Mouse (Mus musculus) spleen, adult 18-20 months (tissue): ENCODE data around the gene Prdm15.

ENCODE experiments used
- DNase-seq, 2 experiments: peaks; one replicate each; pipeline ENCODE4 v3.0.0; 2022; ENCODE audit warnings: mixed read lengths in 2 of 2

The Prdm15 gene

GRCm38 (mm10) chr16:97817414-97817813 lies 34.2 kb downstream of the Prdm15 start:
- DNase-seq: no peak

DNA sequence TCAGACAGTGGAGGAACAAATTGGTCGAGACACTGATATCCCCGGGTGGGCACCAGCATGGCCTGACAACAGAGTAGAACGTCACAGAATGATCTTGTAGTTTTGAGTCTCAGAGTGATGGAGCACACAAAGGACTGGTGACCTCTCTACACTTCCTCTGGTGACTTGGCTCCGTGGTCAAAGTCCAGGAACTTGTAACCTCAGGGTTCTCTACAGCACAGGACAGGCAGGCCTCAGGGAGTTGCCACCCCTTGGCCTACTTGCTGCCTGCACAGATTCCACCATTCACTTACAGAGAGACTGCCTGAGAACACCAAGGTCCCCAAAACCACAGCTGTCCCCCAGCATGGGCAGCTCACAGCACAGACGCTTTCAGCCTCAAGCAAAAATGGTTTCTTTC lies 36.4 kb downstream of the Prdm15 start:
- DNase-seq: no peak

DNA sequence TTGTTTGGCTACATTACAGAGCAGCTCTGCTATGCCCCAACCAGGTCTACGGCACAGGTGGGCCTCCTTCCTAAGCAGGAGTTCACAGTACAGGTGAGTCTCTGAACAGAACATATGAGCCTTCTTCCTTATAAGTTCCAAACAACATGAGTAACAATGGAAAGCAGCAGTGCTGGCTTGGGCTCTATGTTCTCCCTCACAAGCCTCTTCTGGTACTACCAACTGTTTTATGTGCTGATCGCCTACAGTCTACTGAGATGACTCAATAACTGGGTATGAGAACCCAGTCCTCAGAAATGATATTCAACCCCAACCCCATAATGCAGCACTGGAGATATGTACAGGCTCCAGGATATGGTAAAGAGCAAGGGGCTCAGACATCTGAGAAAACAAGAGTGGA lies 37.6 kb downstream of the Prdm15 start:
- no peak for DNase-seq

DNA sequence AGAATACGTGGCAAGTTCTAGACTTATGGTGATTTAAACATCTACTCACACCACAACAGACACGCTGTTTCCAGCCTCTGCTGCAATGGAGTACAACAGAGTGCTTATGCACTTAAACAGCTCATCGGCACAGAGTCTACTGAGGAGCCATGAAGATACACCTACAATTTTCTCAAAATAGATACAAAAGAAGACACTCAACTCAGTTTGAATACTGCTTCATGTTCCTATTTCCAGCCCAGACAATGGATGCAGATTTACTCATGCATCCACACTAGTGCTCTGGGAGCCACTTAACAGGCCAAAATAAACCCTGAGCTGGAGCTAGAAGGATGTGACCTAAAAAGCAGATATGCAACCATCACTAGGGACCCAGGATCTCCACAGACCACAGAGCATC lies 42.8 kb downstream of the Prdm15 start:
- DNase-seq: no peak

DNA sequence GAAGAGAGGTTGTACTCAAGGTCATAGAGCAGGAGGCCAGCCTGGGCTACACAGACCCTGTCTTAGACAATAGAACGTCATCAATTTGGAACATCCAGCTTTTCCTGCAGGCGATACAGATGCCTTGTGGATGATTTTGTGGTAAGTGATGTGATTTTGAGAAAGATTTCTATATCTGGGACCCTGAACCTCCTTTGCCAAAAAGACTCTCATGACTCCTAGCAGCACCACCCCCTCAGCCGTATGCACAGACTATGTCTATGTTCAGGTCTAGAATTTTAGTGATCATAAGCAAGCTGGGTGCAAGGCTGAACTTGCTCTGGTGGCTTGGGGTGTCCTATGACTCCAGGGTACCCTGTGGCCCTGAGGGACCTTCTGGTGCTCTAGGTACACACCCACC lies 46.0 kb downstream of the Prdm15 start:
- no peak for DNase-seq

- DNase-seq: peak; percentile 33 to 75
Measured at GRCm38 (mm10) chr16:97804680-97805547, 46.7 kb downstream of the Prdm15 start.

GRCm38 (mm10) chr16:97797950-97798869 lies 53.4 kb downstream of the Prdm15 start:
- no peak for DNase-seq

- no peak for DNase-seq
Measured at GRCm38 (mm10) chr16:97797212-97797611, 54.4 kb downstream of the Prdm15 start.

GRCm38 (mm10) chr16:97794256-97794655 lies 57.4 kb downstream of the Prdm15 start:
- DNase-seq: no peak

- DNase-seq: no peak
Measured at GRCm38 (mm10) chr16:97783057-97783456, 68.6 kb downstream of the Prdm15 start.

DNA sequence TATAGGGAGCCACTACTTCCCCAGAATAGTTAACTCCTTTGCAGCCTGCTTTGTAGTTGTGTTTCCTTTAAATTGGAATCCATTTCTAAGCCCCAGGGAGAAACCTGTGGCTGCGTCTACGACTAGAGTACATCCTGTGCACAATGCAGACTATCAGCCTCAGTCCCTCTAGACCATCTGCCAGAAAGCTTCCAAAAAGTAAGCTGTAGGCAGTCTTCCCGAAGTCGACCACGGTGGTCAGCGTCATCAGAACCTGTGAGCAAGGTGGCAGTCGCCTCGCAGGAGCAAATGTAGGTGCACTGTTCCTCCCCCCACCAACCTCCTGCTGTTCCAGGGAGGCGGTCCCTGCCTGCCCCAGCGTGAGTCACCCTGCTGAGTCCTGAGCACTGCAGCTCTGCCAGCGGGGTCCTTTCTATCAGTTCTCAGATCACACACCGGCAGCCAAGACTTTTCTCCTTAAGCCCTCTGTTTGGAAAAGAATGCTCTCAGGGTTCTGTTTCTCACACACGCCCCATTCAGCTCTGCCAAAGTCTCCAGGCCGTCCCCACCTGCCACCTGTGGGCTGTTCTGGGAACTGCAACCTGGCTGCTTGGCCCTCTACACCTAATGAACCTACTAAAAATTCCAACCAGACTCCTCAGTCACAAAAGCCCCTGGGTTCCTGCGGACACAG lies 73.2 kb downstream of the Prdm15 start:
- peak; percentile 18 to 70 for DNase-seq

- no peak for DNase-seq
Measured at GRCm38 (mm10) chr16:97766501-97766900, 85.1 kb downstream of the Prdm15 start.

GRCm38 (mm10) chr16:97764626-97765025 lies 87.0 kb downstream of the Prdm15 start:
- DNase-seq: no peak

- no peak for DNase-seq
Measured at GRCm38 (mm10) chr16:97763990-97764340, 87.7 kb downstream of the Prdm15 start.

- peak in 1 of 2 experiments; percentile 12 for DNase-seq
Measured at GRCm38 (mm10) chr16:97763061-97763989, 88.3 kb downstream of the Prdm15 start, which contains the start of gene Ripk4. TSS of gene Ripk4 (minus strand) at chr16:97763787.

- DNase-seq: no peak
Measured at GRCm38 (mm10) chr16:97761782-97762181, 89.9 kb downstream of the Prdm15 start.

DNA sequence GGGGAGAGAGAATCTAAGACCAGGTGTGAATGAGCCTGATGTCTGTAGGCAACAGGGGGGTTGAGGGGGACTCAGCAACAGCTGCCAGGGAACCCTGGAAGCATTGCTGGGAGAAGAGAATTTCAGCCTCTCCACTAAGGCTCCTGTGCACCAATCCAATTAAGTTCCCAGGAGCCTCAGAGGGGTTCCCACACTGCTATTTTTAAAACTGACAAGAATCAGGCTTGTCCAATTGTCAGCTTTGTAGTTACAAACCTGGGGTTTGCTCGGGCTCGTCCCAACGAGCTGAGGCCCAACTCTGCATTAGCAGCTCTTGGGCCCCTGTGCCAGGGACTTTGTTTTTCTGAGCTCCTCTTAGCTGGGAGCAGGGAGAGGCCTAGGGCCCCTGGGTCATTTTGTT lies 92.0 kb downstream of the Prdm15 start:
- no peak for DNase-seq

GRCm38 (mm10) chr16:97758288-97758687 lies 93.4 kb downstream of the Prdm15 start:
- DNase-seq: no peak

- no peak for DNase-seq
Measured at GRCm38 (mm10) chr16:97756460-97756859, 95.2 kb downstream of the Prdm15 start.

GRCm38 (mm10) chr16:97752316-97752941 lies 99.2 kb downstream of the Prdm15 start:
- DNase-seq: no peak

DNA sequence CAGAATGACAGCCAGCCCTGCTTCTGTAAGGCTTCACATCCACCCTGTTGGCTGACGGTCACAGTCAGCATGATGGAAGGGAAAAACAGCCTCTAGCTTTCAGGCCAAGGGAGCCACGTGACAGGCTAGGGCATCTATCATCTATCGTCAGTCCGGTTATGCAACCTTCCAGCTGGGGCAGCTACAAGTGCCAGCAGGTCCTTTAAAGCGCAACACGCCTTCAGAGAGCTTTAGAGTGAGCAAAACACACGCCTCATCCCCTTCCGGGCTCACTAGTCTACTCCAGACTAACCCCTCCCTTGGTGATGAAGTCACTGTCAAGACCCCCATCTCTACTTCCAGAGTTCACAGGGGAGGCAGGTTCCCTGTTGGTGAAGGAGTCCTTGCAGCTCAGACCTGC lies 99.8 kb downstream of the Prdm15 start:
- no peak for DNase-seq
